Mouse (Mus musculus) heart, postnatal 25 days (tissue): ENCODE data around the gene Entpd3. TPM values are rescaled to one million over a fixed set of nuclear protein-coding genes. Genes with fewer than 3 reads are reported as not detected.

Experiments
- DNase-seq: peaks from one replicate; pipeline ENCODE4 v3.0.0; 2022; ENCODE audit warnings: low spot score
- intact Hi-C: fragments of 180-260 bp; cut with DNase I; formaldehyde crosslinking; loops from one replicate; pipeline ENCODE4 v1.15.1; 2025
- total RNA-seq, 2 experiments: library from RNA; stranded (reverse); gene quantifications; 2 replicates each; pipeline ENCODE4 v1.2.3; 2021

Entpd3 gene
- total RNA-seq, 2 experiments from 2014 or later, result not detected

DNA sequence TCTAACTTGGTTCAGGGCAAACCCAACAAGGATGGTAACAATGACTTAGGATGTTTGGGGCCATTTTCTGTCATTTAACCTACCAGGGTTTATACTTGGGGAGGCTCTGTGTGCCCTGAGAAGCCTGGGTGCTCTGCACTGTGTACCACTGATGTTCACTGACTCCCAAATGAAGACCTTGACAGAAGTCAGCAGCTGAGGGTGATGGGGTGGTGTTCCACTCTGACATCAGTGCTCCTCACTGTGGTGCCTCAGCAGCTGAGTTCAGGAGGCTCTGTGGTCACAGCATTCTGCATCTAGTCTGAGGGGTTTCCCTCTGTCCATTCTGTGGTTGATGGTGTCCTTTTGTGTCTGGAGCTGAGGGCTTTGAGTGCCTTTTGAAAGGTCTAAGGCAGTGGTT, 71.4 kb downstream of the Entpd3 start:
- intact Hi-C loops, result no loop called here
- DNase-seq, result no peak

DNA sequence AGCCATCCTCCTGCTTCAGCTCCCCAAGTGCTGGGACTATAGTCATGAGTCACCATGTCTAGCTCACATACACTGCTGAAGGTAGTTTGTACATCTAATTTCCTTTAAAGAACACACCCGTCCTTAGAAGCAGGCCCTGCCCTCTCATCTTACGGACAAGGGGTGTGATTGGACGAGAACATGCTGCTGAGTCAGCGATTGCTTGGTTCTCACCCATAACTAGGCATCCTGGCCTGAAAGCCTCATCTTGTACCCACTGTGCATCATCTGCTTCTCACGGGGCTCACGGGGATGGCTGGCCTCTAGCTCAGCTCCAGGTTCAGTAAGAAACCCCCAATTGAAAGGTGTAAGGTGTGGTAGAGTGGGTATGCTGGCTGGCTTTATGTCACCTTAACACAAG, 74.4 kb downstream of the Entpd3 start:
- intact Hi-C loops, result no loop called here
- DNase-seq, result no peak

Other genes with a start within 250 kb of the Entpd3 start
- 1 to 10 TPM; 4.5 to 4.8 TPM for gene Myrip, start 238.3 kb upstream of the Entpd3 start, total RNA-seq
- 10 to 100 TPM; 58.2 to 65.9 TPM for gene Eif1b, start 47.6 kb upstream of the Entpd3 start, total RNA-seq
- gene Rpl14, start 31.6 kb downstream of the Entpd3 start, total RNA-seq, result 100 to 1,000 TPM; 281 to 288 TPM